Mouse (Mus musculus): ENCODE results near the gene Cyp8b1. TPM values are rescaled to one million over a fixed set of nuclear protein-coding genes. Genes with fewer than 3 reads are reported as not detected.

Gene Cyp8b1
- not detected in 2 replicates for polyA plus RNA-seq (2012; rRNA removed)

GRCm38 (mm10) chr9:121916102-121916501 lies at the start of gene Cyp8b1:
Gene Cyp8b1 (minus strand): TSS chr9:121916305.
- TF ChIP-seq CTCF (IDR thresholded peaks at IDR 0.05; ENCODE audit: borderline replicate concordance, extremely low read depth, insufficient read depth, insufficient read length) (no peak), POLR2A (IDR thresholded peaks at IDR 0.05; ENCODE audit: borderline replicate concordance, extremely low read depth, insufficient read depth, insufficient read length, poor library complexity, severe bottlenecking) (no peak)
- DNase-seq (ENCODE audit: low read depth), result no peak

GRCm38 (mm10) chr9:121964941-121965340 lies 48.8 kb upstream of the Cyp8b1 start:
- DNase-seq (ENCODE audit: low read depth), result no peak
- TF ChIP-seq CTCF (IDR thresholded peaks at IDR 0.05; ENCODE audit: borderline replicate concordance, extremely low read depth, insufficient read depth, insufficient read length) (no peak), POLR2A (IDR thresholded peaks at IDR 0.05; ENCODE audit: borderline replicate concordance, extremely low read depth, insufficient read depth, insufficient read length, poor library complexity, severe bottlenecking) (no peak)

- DNase-seq (ENCODE audit: low read depth), result no peak
- TF ChIP-seq POLR2A (IDR thresholded peaks at IDR 0.05; ENCODE audit: borderline replicate concordance, extremely low read depth, insufficient read depth, insufficient read length, poor library complexity, severe bottlenecking) (no peak), CTCF (IDR thresholded peaks at IDR 0.05; ENCODE audit: borderline replicate concordance, extremely low read depth, insufficient read depth, insufficient read length) (no peak)
These were observed 44.0 kb upstream of the Cyp8b1 start for GRCm38 (mm10) chr9:121959966-121960635.

- TF ChIP-seq CTCF (IDR thresholded peaks at IDR 0.05; ENCODE audit: borderline replicate concordance, extremely low read depth, insufficient read depth, insufficient read length) (no peak), POLR2A (IDR thresholded peaks at IDR 0.05; ENCODE audit: borderline replicate concordance, extremely low read depth, insufficient read depth, insufficient read length, poor library complexity, severe bottlenecking) (no peak)
- DNase-seq (ENCODE audit: low read depth), result no peak
These were observed 36.5 kb upstream of the Cyp8b1 start for GRCm38 (mm10) chr9:121952596-121952995.

DNA sequence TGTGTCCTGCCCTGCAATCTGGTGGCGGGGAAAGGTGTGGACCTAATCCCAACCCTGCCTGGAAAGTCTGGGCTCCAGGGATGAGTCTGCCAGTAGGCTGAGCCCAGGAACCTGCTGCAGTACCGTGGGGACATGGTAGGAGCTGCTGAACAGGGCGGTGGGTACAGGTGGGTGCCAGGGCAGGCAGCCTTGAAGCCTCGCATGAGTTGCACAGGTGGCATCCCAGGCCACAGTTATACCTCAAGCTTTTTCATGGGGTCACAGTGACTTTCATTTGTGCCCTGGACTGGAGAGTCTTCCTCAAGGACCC lies 35.0 kb upstream of the Cyp8b1 start:
- TF ChIP-seq CTCF (IDR thresholded peaks at IDR 0.05; ENCODE audit: borderline replicate concordance, extremely low read depth, insufficient read depth, insufficient read length) (no peak), POLR2A (IDR thresholded peaks at IDR 0.05; ENCODE audit: borderline replicate concordance, extremely low read depth, insufficient read depth, insufficient read length, poor library complexity, severe bottlenecking) (no peak)
- DNase-seq (ENCODE audit: low read depth), result no peak

DNA sequence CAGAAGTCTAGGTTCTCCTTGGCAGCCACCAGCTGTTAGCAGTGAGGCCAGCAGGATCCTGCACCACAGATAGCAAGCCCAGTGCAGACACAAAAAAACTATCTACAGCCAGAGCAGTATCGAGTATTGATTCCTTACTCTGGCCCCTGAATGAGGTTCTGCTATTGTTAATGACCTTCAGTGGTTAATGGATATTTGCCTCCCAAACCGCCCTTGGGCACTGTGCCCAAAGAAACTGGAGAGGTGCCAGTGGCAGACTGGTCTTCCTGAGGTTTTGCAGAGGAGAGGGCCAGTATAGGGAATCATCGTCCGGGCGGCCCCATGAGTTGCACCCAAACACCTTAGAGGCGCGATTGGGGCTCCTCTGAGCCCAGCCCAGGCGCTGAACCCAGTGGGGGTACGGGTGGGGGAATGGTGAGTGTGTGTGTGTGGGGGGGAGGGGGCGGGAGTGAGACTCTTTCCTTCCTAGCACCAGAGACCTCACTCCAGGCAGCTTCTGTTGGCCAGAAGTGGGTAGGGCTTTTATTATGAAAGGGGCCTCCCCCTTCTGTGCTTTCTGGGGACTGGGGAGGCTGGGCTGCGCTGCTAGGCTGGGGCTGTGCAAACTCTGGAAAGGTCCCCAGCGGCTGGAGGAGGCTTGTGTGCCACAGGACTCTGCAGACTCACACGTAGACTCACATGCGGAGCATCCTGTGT lies 34.5 kb upstream of the Cyp8b1 start, which contains the start of gene Fam198a:
TSS of gene Fam198a (plus strand) at position 571 of the 696 bp plus-strand sequence.
- DNase-seq (ENCODE audit: low read depth), result peak; percentile 91
- TF ChIP-seq POLR2A (IDR thresholded peaks at IDR 0.05; ENCODE audit: borderline replicate concordance, extremely low read depth, insufficient read depth, insufficient read length, poor library complexity, severe bottlenecking) (no peak), CTCF (IDR thresholded peaks at IDR 0.05; ENCODE audit: borderline replicate concordance, extremely low read depth, insufficient read depth, insufficient read length) (no peak)

- DNase-seq (ENCODE audit: low read depth), result no peak
- TF ChIP-seq CTCF (IDR thresholded peaks at IDR 0.05; ENCODE audit: borderline replicate concordance, extremely low read depth, insufficient read depth, insufficient read length) (no peak), POLR2A (IDR thresholded peaks at IDR 0.05; ENCODE audit: borderline replicate concordance, extremely low read depth, insufficient read depth, insufficient read length, poor library complexity, severe bottlenecking) (no peak)
These were observed 32.3 kb upstream of the Cyp8b1 start for GRCm38 (mm10) chr9:121948431-121948830.

- TF ChIP-seq CTCF (IDR thresholded peaks at IDR 0.05; ENCODE audit: borderline replicate concordance, extremely low read depth, insufficient read depth, insufficient read length) (peak; percentile 70), POLR2A (IDR thresholded peaks at IDR 0.05; ENCODE audit: borderline replicate concordance, extremely low read depth, insufficient read depth, insufficient read length, poor library complexity, severe bottlenecking) (no peak)
- peak; percentile 81 for DNase-seq (ENCODE audit: low read depth)
These were observed 31.7 kb upstream of the Cyp8b1 start for GRCm38 (mm10) chr9:121947784-121948183.

GRCm38 (mm10) chr9:121943628-121944027 lies 27.5 kb upstream of the Cyp8b1 start:
- TF ChIP-seq CTCF (IDR thresholded peaks at IDR 0.05; ENCODE audit: borderline replicate concordance, extremely low read depth, insufficient read depth, insufficient read length) (no peak), POLR2A (IDR thresholded peaks at IDR 0.05; ENCODE audit: borderline replicate concordance, extremely low read depth, insufficient read depth, insufficient read length, poor library complexity, severe bottlenecking) (no peak)
- no peak for DNase-seq (ENCODE audit: low read depth)

GRCm38 (mm10) chr9:121943005-121943404 lies 26.9 kb upstream of the Cyp8b1 start:
- TF ChIP-seq CTCF (IDR thresholded peaks at IDR 0.05; ENCODE audit: borderline replicate concordance, extremely low read depth, insufficient read depth, insufficient read length) (no peak), POLR2A (IDR thresholded peaks at IDR 0.05; ENCODE audit: borderline replicate concordance, extremely low read depth, insufficient read depth, insufficient read length, poor library complexity, severe bottlenecking) (no peak)

DNA sequence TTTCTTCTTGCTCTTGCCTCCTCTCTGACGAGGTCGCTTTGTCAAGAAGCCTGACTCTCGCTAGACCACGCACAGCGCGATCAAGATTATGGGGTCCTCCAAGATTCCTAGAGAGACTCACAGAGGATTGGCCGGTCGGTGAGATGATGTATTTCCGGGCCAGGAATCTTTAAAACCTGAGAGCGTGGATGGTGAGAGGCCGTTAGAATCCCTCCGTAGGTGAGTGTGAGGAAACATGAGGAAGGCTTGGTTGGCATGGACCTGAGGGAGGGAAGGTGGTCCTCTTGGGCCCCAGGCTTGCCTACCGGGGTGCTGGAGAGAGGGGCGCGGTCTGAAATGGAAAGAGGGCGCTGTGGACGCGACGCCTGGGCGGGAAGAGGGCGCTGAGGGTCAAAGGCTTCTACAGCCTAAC lies 21.8 kb upstream of the Cyp8b1 start:
- no peak; the same call in 1 of the 2 replicates for TF ChIP-seq POLR2A (IDR thresholded peaks at IDR 0.05; ENCODE audit: borderline replicate concordance, extremely low read depth, insufficient read depth, insufficient read length, poor library complexity, severe bottlenecking)
- TF ChIP-seq CTCF (IDR thresholded peaks at IDR 0.05; ENCODE audit: borderline replicate concordance, extremely low read depth, insufficient read depth, insufficient read length), result no peak
- DNase-seq (ENCODE audit: low read depth), result peak; percentile 87

More at GRCm38 (mm10) chr9:121943005-121943404, 26.9 kb upstream of the Cyp8b1 start:
- no peak for DNase-seq (ENCODE audit: low read depth)

Measured in brain, embryonic 14.5 days (tissue).